Mouse (Mus musculus): Measurements from ENCODE around the gene Cd3g.
A peak's percentile ranks its signal among the peaks of the same experiment; 100 is the strongest.

Gene Cd3g

GRCm38 (mm10) chr9:44980242-44980641, at the start of gene Cd3g:
Cd3g (minus strand) TSS chr9:44980431.
- no peak for DNase-seq (ENCODE audit: low read depth, low spot score)

- no peak for DNase-seq (ENCODE audit: low read depth, low spot score)
Measured at GRCm38 (mm10) chr9:45027376-45027775, 47.1 kb upstream of the Cd3g start.

GRCm38 (mm10) chr9:45024187-45024586, 44.0 kb upstream of the Cd3g start:
- DNase-seq (ENCODE audit: low read depth, low spot score), result no peak

- no peak for DNase-seq (ENCODE audit: low read depth, low spot score)
Measured at GRCm38 (mm10) chr9:45023638-45024037, 43.4 kb upstream of the Cd3g start.

GRCm38 (mm10) chr9:45022800-45023199, 42.6 kb upstream of the Cd3g start:
- DNase-seq (ENCODE audit: low read depth, low spot score), result peak; percentile 78

GRCm38 (mm10) chr9:45018031-45018430, 37.8 kb upstream of the Cd3g start:
- peak; percentile 41 for DNase-seq (ENCODE audit: low read depth, low spot score)

- no peak for DNase-seq (ENCODE audit: low read depth, low spot score)
Measured at GRCm38 (mm10) chr9:45015841-45016240, 35.6 kb upstream of the Cd3g start.

- DNase-seq (ENCODE audit: low read depth, low spot score), result no peak
Measured at GRCm38 (mm10) chr9:45014879-45015278, 34.6 kb upstream of the Cd3g start.

- DNase-seq (ENCODE audit: low read depth, low spot score), result no peak
Measured at GRCm38 (mm10) chr9:45011291-45011690, 31.1 kb upstream of the Cd3g start.

GRCm38 (mm10) chr9:45010461-45010860, 30.2 kb upstream of the Cd3g start:
- no peak for DNase-seq (ENCODE audit: low read depth, low spot score)

- DNase-seq (ENCODE audit: low read depth, low spot score), result no peak
Measured at GRCm38 (mm10) chr9:45009180-45010078, 29.2 kb upstream of the Cd3g start, which contains the start of gene Cd3e. Cd3e (minus strand) TSS chr9:45009627.

GRCm38 (mm10) chr9:45008342-45008741, 28.1 kb upstream of the Cd3g start:
- no peak for DNase-seq (ENCODE audit: low read depth, low spot score)

- DNase-seq (ENCODE audit: low read depth, low spot score), result no peak
Measured at GRCm38 (mm10) chr9:45007404-45007803, 27.2 kb upstream of the Cd3g start.

- DNase-seq (ENCODE audit: low read depth, low spot score), result no peak
Measured at GRCm38 (mm10) chr9:45000249-45000648, 20.0 kb upstream of the Cd3g start.

GRCm38 (mm10) chr9:44999776-45000175, 19.5 kb upstream of the Cd3g start:
- no peak for DNase-seq (ENCODE audit: low read depth, low spot score)

- no peak for DNase-seq (ENCODE audit: low read depth, low spot score)
Measured at GRCm38 (mm10) chr9:44999171-44999570, 18.9 kb upstream of the Cd3g start.

- no peak for DNase-seq (ENCODE audit: low read depth, low spot score)
Measured at GRCm38 (mm10) chr9:44998138-44998537, 17.9 kb upstream of the Cd3g start.

GRCm38 (mm10) chr9:44996590-44996989, 16.4 kb upstream of the Cd3g start:
- no peak for DNase-seq (ENCODE audit: low read depth, low spot score)

GRCm38 (mm10) chr9:44994962-44995361, 14.7 kb upstream of the Cd3g start:
- DNase-seq (ENCODE audit: low read depth, low spot score), result no peak

GRCm38 (mm10) chr9:44993268-44993667, 13.0 kb upstream of the Cd3g start:
- no peak for DNase-seq (ENCODE audit: low read depth, low spot score)

GRCm38 (mm10) chr9:44992271-44992670, 12.0 kb upstream of the Cd3g start:
- DNase-seq (ENCODE audit: low read depth, low spot score), result no peak

- DNase-seq (ENCODE audit: low read depth, low spot score), result no peak
Measured at GRCm38 (mm10) chr9:44991821-44992220, 11.6 kb upstream of the Cd3g start.

GRCm38 (mm10) chr9:44986976-44987375, 6.7 kb upstream of the Cd3g start:
- peak; percentile 17 for DNase-seq (ENCODE audit: low read depth, low spot score)

Measured in forelimb bud, embryonic 11.5 days (tissue).